Comparison of ENCODE assay signal across 22 mouse cellular contexts in genomic region chr9:116946787-116947186, GRCm38 (mm10).
DNase-seq lines count a peak whose midpoint lies in the region; ATAC-seq and TF ChIP-seq lines count a peak whose summit lies in the region.
"Had no signal": no experiment of that assay in that cellular context is flagged by ENCODE, and none has a peak within 500 bp of the region (broad histone marks: within the 10 kb centered on the region; RNA-seq: fewer than 3 reads in every experiment).

No protein-coding gene starts in this region.

- H3K36me3 ChIP-seq in liver, postnatal 0 days (replicated peaks; ENCODE audit: insufficient read depth, low read length): no peaks in the 10 kb centered on the region
- no peaks in the 10 kb centered on the region for H3K36me3 ChIP-seq in liver, embryonic 11.5 days (ENCODE audit: control insufficient read depth, insufficient read depth, low read length)
- H3K36me3 ChIP-seq in limb, embryonic 10.5 days: no peaks in the 10 kb centered on the region
- no peaks in the 10 kb centered on the region for H3K36me3 ChIP-seq in midbrain, embryonic 11.5 days (ENCODE audit: control insufficient read depth, insufficient read depth, low read length)
- H3K36me3 ChIP-seq: embryonic facial prominence, embryonic 10.5 days; G1E; heart, embryonic 15.5 days; hindbrain, embryonic 13.5 days had no signal

- no peak for TF ChIP-seq CTCF in liver, postnatal 0 days (IDR thresholded peaks at IDR 0.05; ENCODE audit: low read depth)

- H3K27me3 ChIP-seq in liver, postnatal 0 days (ENCODE audit: insufficient read depth, low read length): no peaks in the 10 kb centered on the region
- no peaks in the 10 kb centered on the region for H3K27me3 ChIP-seq in liver, embryonic 11.5 days (replicated peaks; ENCODE audit: control insufficient read depth, insufficient read depth, low read length)
- no peaks in the 10 kb centered on the region for H3K27me3 ChIP-seq in limb, embryonic 10.5 days (ENCODE audit: low read depth, poor library complexity, severe bottlenecking)
- H3K27me3 ChIP-seq in midbrain, embryonic 11.5 days (ENCODE audit: control insufficient read depth, insufficient read depth, low read length): no peaks in the 10 kb centered on the region
- H3K27me3 ChIP-seq: forebrain, embryonic 13.5 days; heart, embryonic 15.5 days; hindbrain, embryonic 13.5 days had no signal

- 85% methylated on average over 3 of the region's 3 CpGs for WGBS in liver, postnatal 0 days (ENCODE audit: insufficient replicate concordance)
- WGBS in liver, embryonic 11.5 days: 82% methylated on average over 3 of the region's 3 CpGs
- WGBS in limb, embryonic 10.5 days: 96% methylated on average over 3 of the region's 3 CpGs
- 89% methylated on average over 3 of the region's 3 CpGs for WGBS in midbrain, embryonic 11.5 days

- no peak overlapping the region for H3K4me3 ChIP-seq in liver, postnatal 0 days (ENCODE audit: low read depth, low read length)
- no peak overlapping the region for H3K4me3 ChIP-seq in liver, embryonic 11.5 days (ENCODE audit: low read depth, low read length)
- no peak overlapping the region for H3K4me3 ChIP-seq in limb, embryonic 10.5 days
- H3K4me3 ChIP-seq in midbrain, embryonic 11.5 days (ENCODE audit: low read depth, low read length): no peak overlapping the region
- H3K4me3 ChIP-seq: embryonic facial prominence, embryonic 10.5 days; forebrain, embryonic 13.5 days; heart, adult 2 months; heart, embryonic 15.5 days; hindbrain, embryonic 13.5 days had no signal

- H3K27ac ChIP-seq in liver, postnatal 0 days (ENCODE audit: low read depth): peak overlapping the region; percentile 29; the same call in 1 of the 2 replicates
- no peak overlapping the region for H3K27ac ChIP-seq in liver, embryonic 11.5 days (ENCODE audit: low read depth, low read length)
- peak overlapping the region; percentile 69 for H3K27ac ChIP-seq in limb, embryonic 10.5 days
- no peak overlapping the region for H3K27ac ChIP-seq in midbrain, embryonic 11.5 days (ENCODE audit: low read depth, low read length)
- H3K27ac ChIP-seq: embryonic facial prominence, embryonic 10.5 days; forebrain, embryonic 13.5 days; heart, adult 2 months; heart, embryonic 15.5 days; hindbrain, embryonic 13.5 days; hindbrain, postnatal 0 days had no signal

- H3K4me1 ChIP-seq in liver, postnatal 0 days (ENCODE audit: insufficient read depth): peaks cover 4% of the 10 kb centered on the region
- no peaks in the 10 kb centered on the region for H3K4me1 ChIP-seq in liver, embryonic 11.5 days (replicated peaks; ENCODE audit: control insufficient read depth, insufficient read depth, low read length)
- peaks cover 57% of the 10 kb centered on the region for H3K4me1 ChIP-seq in limb, embryonic 10.5 days
- no peaks in the 10 kb centered on the region for H3K4me1 ChIP-seq in midbrain, embryonic 11.5 days (ENCODE audit: control insufficient read depth, insufficient read depth, low read length)
- H3K4me1 ChIP-seq: forebrain, embryonic 13.5 days; heart, embryonic 15.5 days had no signal

- DNase-seq in adrenal gland, postnatal 36 days: peak; percentile 16 to 19
- DNase-seq in adrenal gland, postnatal 10 days: no peak
- no peak for DNase-seq in liver, postnatal 0 days
- DNase-seq in liver, embryonic 11.5 days (ENCODE audit: low spot score): no peak
- peak; percentile 20 for DNase-seq in 3T3-L1 (ENCODE audit: low read depth, low spot score)
- no peak for DNase-seq in limb, embryonic 10.5 days (ENCODE audit: low spot score)
- no peak for DNase-seq in midbrain, embryonic 11.5 days (ENCODE audit: low spot score, missing footprints)
- DNase-seq: B cell, adult 2 months; cerebellum, adult 2 months; cerebellum, postnatal 10 days; forebrain, postnatal 0 days; gastrocnemius, postnatal 14 days; heart, adult 2 months; heart, postnatal 14 days had no signal

- no peak for TF ChIP-seq EP300 in liver, postnatal 0 days (IDR thresholded peaks at IDR 0.05; ENCODE audit: low read depth)

- no peak overlapping the region for H3K9ac ChIP-seq in liver, postnatal 0 days (replicated peaks)
- no peak overlapping the region for H3K9ac ChIP-seq in liver, embryonic 11.5 days (ENCODE audit: low read depth, low read length)
- no peak overlapping the region for H3K9ac ChIP-seq in midbrain, embryonic 11.5 days (ENCODE audit: low read length)
- H3K9ac ChIP-seq: forebrain, embryonic 13.5 days; forebrain, postnatal 0 days; heart, embryonic 15.5 days; hindbrain, embryonic 13.5 days had no signal

- no peak for ATAC-seq in liver, postnatal 0 days
- no peak for ATAC-seq in liver, embryonic 11.5 days (replicated peaks; ENCODE audit: low FRiP score)
- no peak for ATAC-seq in midbrain, embryonic 11.5 days (ENCODE audit: low FRiP score)
- ATAC-seq: CD4-positive, CD25-positive, alpha-beta regulatory T cell, adult 4 months; forebrain, embryonic 13.5 days; forebrain, postnatal 0 days; hindbrain, postnatal 0 days had no signal

- no peaks in the 10 kb centered on the region for H3K9me3 ChIP-seq in liver, postnatal 0 days (ENCODE audit: low read length)
- no peaks in the 10 kb centered on the region for H3K9me3 ChIP-seq in liver, embryonic 11.5 days (ENCODE audit: control insufficient read depth, low read length)
- H3K9me3 ChIP-seq in limb, embryonic 10.5 days (replicated peaks): no peaks in the 10 kb centered on the region
- no peaks in the 10 kb centered on the region for H3K9me3 ChIP-seq in midbrain, embryonic 11.5 days (ENCODE audit: control insufficient read depth, low read length)
- H3K9me3 ChIP-seq: embryonic facial prominence, embryonic 10.5 days; forebrain, embryonic 13.5 days; heart, embryonic 15.5 days; hindbrain, embryonic 13.5 days had no signal

- H3K4me2 ChIP-seq in liver, postnatal 0 days (ENCODE audit: low read depth, low read length): no peak overlapping the region
- H3K4me2 ChIP-seq in liver, embryonic 11.5 days: no peak overlapping the region
- H3K4me2 ChIP-seq in midbrain, embryonic 11.5 days: no peak overlapping the region
- H3K4me2 ChIP-seq: forebrain, embryonic 13.5 days; heart, embryonic 11.5 days; heart, embryonic 15.5 days; hindbrain, embryonic 13.5 days had no signal

Comparison
In these comparisons a context has a peak if more than half of its experiments do, and no peak if none do; other contexts are left out.
1. DNase-seq: peak in adrenal gland, postnatal 36 days (2 of 2) and 3T3-L1 (single experiment); none in adrenal gland, postnatal 10 days (single experiment), liver, postnatal 0 days (single experiment), liver, embryonic 11.5 days (single experiment), limb, embryonic 10.5 days (single experiment) and midbrain, embryonic 11.5 days (single experiment).
2. H3K27ac ChIP-seq: peak in liver, postnatal 0 days (single experiment) and limb, embryonic 10.5 days (single experiment); none in liver, embryonic 11.5 days (single experiment) and midbrain, embryonic 11.5 days (single experiment).